Mouse (Mus musculus): ENCODE data around the gene Srl. TPM values are rescaled to one million over a fixed set of nuclear protein-coding genes. Genes with fewer than 3 reads are reported as not detected.

Gene Srl
- polyA plus RNA-seq, 1 experiment from 2014 or later, result 5.3 TPM

DNA sequence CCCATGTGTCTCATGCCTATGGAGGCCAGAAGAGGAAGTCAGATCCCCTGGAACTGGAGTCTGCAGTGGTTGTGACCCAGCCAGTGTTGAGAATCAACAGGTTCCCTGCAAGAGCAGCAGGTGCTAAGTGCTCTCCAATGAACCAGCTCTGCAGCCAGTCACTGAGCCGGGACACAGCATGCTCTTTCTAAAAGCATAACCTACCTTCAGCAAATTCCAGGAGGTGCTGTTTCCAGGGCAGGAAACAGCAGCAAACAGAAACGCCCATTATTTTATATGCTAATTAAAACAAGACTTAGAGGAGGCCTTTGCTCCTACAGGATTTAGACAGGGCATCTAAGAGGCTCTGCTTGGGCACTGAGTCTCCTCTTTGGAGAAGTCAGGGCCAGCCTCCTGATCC lies 34.4 kb upstream of the Srl start:
- Histone ChIP-seq H3K4me2 (no peak overlapping the region), H3K9ac (no peak overlapping the region), H3K36me3 (replicated peaks) (no peaks in the 10 kb centered on the region), H3K27ac (replicated peaks) (no peak overlapping the region), H3K4me3 (replicated peaks) (no peak overlapping the region), H3K27me3 (0 out of 2 replicates have a peak, but pooled peaks cover 3% of the 10 kb centered on the region), H3K9me3 (replicated peaks) (no peaks in the 10 kb centered on the region), H3K4me1 (replicated peaks) (no peaks in the 10 kb centered on the region; the same call in 1 of the 2 replicates)
- 53% methylated on average over 2 of the region's 2 CpGs for WGBS (ENCODE audit: insufficient replicate concordance)
- no peak for ATAC-seq (ENCODE audit: insufficient read depth)

DNA sequence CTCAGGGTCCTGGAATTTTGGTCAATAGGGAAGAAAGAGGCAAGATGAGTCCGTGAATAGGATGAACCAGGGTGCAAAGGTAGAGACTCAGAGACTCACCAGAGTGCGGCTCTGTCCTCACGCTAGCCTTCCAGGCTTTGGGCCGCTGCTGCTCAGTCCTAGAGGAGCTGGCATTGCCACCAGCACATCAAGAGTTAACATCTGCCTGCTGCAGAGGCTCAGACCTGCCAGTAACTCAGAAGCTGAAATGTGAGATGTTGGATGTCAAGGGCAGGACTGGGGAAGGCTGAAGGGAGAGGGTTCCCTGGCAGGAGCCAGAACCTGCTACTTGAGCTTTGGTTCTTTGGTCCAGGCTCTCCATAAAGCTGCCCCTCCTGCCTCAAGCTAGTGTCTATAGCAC lies 29.1 kb upstream of the Srl start:
- WGBS (ENCODE audit: insufficient replicate concordance), result 60% methylated on average over 4 of the region's 4 CpGs
- no peak for ATAC-seq (ENCODE audit: insufficient read depth)

DNA sequence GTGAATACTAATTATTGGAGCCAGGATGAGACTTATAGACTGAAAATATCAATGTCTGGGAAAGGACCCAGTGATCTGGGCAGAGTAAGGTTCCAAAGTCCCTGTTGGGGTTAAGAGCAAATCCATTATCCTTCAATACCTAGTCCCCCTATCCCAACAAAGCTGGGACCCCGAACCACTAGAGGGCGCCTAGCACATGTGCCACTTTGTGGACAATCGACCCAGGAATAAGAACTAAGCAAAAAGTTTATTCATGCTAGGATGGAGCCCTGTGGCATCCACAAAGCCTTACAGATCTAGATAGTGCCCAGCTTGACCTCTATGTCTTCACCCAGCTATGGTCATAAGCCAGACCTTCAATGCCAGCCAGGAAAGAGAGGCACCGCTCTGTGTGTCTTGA lies 26.3 kb upstream of the Srl start:
- Histone ChIP-seq H3K4me2 (no peak overlapping the region), H3K9me3 (replicated peaks) (no peaks in the 10 kb centered on the region), H3K36me3 (replicated peaks) (no peaks in the 10 kb centered on the region), H3K4me1 (replicated peaks) (no peaks in the 10 kb centered on the region), H3K9ac (no peak overlapping the region), H3K4me3 (replicated peaks) (no peak overlapping the region), H3K27me3 (peaks cover 5% of the 10 kb centered on the region; the same call in 1 of the 2 replicates), H3K27ac (replicated peaks) (no peak overlapping the region)
- no peak for ATAC-seq (ENCODE audit: insufficient read depth)
- 22% methylated on average over 4 of the region's 4 CpGs for WGBS (ENCODE audit: insufficient replicate concordance)

More for the DNA sequence above, 29.1 kb upstream of the Srl start:
- Histone ChIP-seq H3K27ac (replicated peaks) (no peak overlapping the region), H3K4me2 (no peak overlapping the region), H3K4me1 (replicated peaks) (no peaks in the 10 kb centered on the region), H3K27me3 (peaks cover 2% of the 10 kb centered on the region; the same call in 1 of the 2 replicates), H3K4me3 (replicated peaks) (no peak overlapping the region), H3K36me3 (replicated peaks) (no peaks in the 10 kb centered on the region), H3K9me3 (replicated peaks) (no peaks in the 10 kb centered on the region), H3K9ac (no peak overlapping the region)

DNA sequence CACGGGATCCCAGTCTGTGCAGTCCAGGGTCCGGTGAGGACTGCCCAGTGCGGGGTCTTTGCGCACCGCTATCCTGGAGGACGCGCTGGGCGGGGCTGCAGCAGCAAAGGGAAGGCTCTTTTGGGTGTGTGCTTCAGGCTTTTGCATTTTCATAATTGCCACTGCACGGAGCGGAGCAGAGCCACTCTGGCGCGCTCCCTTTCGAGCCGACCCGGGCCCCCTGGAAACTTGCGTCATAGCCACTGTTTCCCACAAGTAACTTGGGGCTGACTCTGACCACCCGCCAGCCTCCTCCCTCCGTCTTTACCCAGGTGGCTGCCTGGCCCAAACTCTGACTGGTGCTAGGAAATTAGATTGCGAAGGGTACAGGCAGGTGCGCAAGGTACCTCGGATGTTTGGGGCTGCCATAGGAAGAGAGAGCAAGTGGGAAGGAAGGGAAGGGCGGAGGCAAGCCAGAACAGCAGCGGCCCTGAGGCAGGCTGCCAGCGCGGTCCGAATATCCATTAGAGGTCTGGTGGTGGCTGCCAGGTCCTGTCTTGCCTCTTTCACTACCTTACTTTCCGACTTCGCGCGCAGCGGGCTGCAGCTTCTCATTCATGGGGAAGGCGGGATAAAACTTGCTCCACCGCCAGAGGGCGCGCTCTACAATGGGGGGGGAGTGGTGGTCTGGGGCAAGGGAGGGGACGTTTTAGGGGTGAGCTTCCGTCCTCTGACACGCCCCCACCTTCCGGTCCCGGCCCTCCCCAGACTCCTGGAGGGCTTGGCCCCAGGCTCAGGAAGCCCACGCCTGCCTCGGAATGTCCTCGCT lies 18.7 kb upstream of the Srl start:
- 0 out of 2 replicates have a peak, but pooled peaks cover 6% of the 10 kb centered on the region for H3K36me3 ChIP-seq (replicated peaks)
- peak overlapping the region; percentile 99 for H3K4me2 ChIP-seq
- H3K4me3 ChIP-seq (replicated peaks), result peak overlapping the region; percentile 79
- H3K27me3 ChIP-seq, result peaks cover 7% of the 10 kb centered on the region; the same call in 1 of the 2 replicates
- peaks cover 57% of the 10 kb centered on the region for H3K4me1 ChIP-seq (replicated peaks)
- H3K9me3 ChIP-seq (replicated peaks), result no peaks in the 10 kb centered on the region
- H3K9ac ChIP-seq, result peak overlapping the region; percentile 73
- H3K27ac ChIP-seq (replicated peaks), result peak overlapping the region; percentile 87
- peak; percentile 27 for ATAC-seq (ENCODE audit: insufficient read depth)
- WGBS (ENCODE audit: insufficient replicate concordance), result 1% methylated on average over 43 of the region's 43 CpGs

DNA sequence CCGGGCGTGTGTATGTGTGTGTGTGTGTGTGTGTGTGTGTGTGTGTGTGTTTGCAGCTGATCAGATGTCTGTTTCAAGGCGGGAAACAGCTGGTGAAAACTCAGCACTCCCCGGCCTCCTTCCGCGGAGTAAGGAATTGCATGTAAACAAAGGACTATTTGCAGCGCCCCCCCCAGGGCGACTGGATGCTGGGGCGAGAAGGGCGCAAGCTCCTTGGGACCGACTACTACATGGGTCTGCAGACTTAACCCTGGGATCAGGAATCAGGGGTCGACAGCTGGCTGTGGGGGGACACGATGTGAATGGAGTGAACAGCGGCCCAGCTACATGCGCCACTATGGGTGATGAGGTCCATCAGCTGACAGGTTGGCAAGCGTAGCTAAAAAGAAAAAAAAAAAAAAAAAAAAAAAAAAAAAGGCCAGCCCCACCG lies 18.1 kb upstream of the Srl start, which contains the start of gene Tfap4:
Gene Tfap4 (minus strand): TSS at position 140 of the 430 bp plus-strand sequence.
- WGBS (ENCODE audit: insufficient replicate concordance), result under 1% methylated on average over 17 of the region's 17 CpGs
- peaks cover 63% of the 10 kb centered on the region for H3K4me1 ChIP-seq (replicated peaks)

DNA sequence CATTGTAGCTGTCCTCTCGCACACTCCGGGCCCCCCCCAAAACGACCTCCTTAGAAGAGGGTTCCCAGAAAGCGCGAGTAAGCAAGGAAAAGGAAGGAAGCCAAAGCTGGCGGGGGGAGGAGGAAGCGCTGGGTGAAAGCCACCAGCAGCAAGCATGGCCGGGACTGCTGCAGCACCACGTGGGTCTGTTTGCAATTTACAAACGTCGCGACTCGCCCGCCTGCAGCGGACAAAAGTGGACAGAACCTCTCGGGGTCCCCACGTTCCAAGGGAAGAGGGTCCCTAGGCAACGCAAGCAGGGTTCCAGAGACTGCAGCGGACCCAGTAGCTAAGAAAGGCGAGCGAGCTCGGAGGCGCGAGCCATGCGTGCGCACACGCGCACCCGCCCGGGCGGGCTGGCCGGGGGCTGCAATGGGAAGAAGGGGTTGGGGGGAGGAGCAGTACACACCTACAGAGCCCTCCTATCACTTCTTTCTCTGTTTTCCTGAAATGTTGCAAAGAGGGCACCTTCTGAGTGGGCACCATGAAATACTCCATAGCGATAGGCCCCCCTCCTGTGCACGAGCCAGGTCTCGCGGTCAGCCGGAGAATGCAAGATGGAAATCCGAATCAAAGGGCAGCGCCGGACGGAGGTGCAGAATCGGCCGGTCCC lies 17.5 kb upstream of the Srl start:
- Histone ChIP-seq H3K9ac (peak overlapping the region; percentile 73), H3K4me3 (replicated peaks) (peak overlapping the region; percentile 79), H3K9me3 (replicated peaks) (no peaks in the 10 kb centered on the region), H3K27ac (replicated peaks) (peak overlapping the region; percentile 87), H3K36me3 (replicated peaks) (0 out of 2 replicates have a peak, but pooled peaks cover 6% of the 10 kb centered on the region), H3K27me3 (peaks cover 7% of the 10 kb centered on the region; the same call in 1 of the 2 replicates), H3K4me2 (peak overlapping the region; percentile 99), H3K4me1 (replicated peaks) (peaks cover 70% of the 10 kb centered on the region)
- under 1% methylated on average over 43 of the region's 43 CpGs for WGBS (ENCODE audit: insufficient replicate concordance)
- peak; percentile 16 for ATAC-seq (ENCODE audit: insufficient read depth)

More for the DNA sequence above, 18.1 kb upstream of the Srl start, which contains the start of gene Tfap4:
- Histone ChIP-seq H3K27ac (replicated peaks) (peak within 1 kb of the TSS; percentile 87), H3K9me3 (replicated peaks) (no peaks in the 10 kb centered on the region), H3K36me3 (replicated peaks) (0 out of 2 replicates have a peak, but pooled peaks cover 6% of the 10 kb centered on the region), H3K4me3 (replicated peaks) (peak within 1 kb of the TSS; percentile 79), H3K9ac (peak within 1 kb of the TSS; percentile 73), H3K27me3 (peaks cover 7% of the 10 kb centered on the region; the same call in 1 of the 2 replicates), H3K4me2 (peak within 1 kb of the TSS; percentile 99)
- peak; percentile 10 for ATAC-seq (ENCODE audit: insufficient read depth)

DNA sequence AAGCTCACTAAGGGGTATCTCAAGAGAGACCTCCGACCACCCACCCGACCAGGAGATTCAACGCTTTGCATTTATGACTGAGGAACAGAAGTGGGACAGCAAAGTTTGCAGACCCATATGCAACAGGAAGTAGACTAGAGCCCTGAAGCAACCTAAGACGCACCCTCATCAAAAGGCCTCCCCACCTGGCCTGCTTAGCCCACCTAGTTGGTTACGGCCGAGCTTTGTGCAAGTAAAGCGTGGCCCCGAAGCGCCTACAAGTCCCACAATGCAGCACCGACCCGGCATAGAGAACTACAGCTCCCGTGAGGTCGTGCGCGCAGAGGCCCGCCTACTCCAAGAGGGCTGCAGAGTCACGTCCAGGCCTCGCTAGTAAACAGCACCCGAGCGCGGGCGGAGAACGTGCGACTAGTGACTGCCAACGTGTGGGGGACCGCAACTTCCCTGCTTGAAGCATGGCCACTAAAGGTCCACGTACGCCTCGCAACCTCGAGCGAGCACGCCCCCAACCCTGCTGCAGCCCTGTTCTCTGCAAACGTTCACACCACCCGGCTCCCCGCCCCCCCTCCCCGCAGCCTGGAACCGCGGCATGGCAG lies 16.9 kb upstream of the Srl start:
- under 1% methylated on average over 38 of the region's 38 CpGs for WGBS (ENCODE audit: insufficient replicate concordance)
- H3K4me2 ChIP-seq, result peak overlapping the region; percentile 99
- peak; percentile 87 for ATAC-seq (ENCODE audit: insufficient read depth)
- H3K36me3 ChIP-seq (replicated peaks), result 0 out of 2 replicates have a peak, but pooled peaks cover 6% of the 10 kb centered on the region
- peaks cover 76% of the 10 kb centered on the region for H3K4me1 ChIP-seq (replicated peaks)
- H3K27me3 ChIP-seq, result peaks cover 7% of the 10 kb centered on the region; the same call in 1 of the 2 replicates
- H3K9me3 ChIP-seq (replicated peaks), result no peaks in the 10 kb centered on the region
- H3K4me3 ChIP-seq (replicated peaks), result peak overlapping the region; percentile 79
- peak overlapping the region; percentile 87 for H3K27ac ChIP-seq (replicated peaks)
- peak overlapping the region; percentile 73 for H3K9ac ChIP-seq

DNA sequence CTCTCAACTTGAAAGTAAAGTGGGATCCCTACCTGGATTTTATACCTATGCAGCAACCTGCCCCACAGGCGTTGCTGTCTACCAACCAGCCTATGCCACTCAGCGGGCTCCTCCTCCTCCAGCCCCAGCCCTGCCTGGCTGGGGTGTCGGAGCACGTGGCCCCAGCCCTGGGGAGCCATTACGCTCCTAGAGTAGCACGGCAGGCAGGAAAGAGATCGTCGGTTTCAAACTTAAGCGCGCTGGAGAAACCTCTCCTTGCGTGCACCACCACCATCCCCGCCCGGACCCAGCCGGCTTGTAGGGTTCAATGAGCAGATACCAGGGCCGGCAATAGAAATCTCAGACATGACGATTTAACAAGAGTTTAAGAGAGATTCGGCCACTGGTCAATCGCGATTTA lies 16.3 kb upstream of the Srl start:
- peak overlapping the region; percentile 87 for H3K27ac ChIP-seq (replicated peaks)

DNA sequence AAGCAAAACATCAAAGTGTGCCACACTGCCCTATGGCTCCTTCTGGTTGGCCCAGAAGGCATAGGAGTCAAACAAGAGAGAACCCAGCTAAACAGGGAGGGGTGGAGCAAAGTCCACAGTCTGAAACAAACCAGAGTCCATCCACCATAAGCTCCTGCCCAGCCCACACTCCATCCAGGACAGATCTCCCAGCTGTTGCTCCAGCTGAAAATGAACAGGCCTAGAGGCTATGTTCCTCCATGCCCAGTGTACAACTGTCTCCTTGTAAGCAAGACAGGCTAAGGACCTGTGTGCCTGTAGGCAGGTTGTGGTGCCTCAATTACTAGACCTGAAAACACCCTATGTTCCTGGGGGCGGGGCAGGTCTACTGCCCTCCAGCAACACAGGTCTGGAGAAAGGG lies 15.5 kb upstream of the Srl start:
- no peak for ATAC-seq (ENCODE audit: insufficient read depth)
- WGBS (ENCODE audit: insufficient replicate concordance), result 48% methylated on average over 1 of the region's 1 CpGs
- Histone ChIP-seq H3K4me3 (replicated peaks) (peak overlapping the region; percentile 79), H3K27me3 (no peaks in the 10 kb centered on the region), H3K36me3 (replicated peaks) (0 out of 2 replicates have a peak, but pooled peaks cover 6% of the 10 kb centered on the region), H3K4me1 (replicated peaks) (peaks cover 90% of the 10 kb centered on the region), H3K27ac (replicated peaks) (peak overlapping the region; percentile 87), H3K4me2 (peak overlapping the region; percentile 99), H3K9me3 (replicated peaks) (no peaks in the 10 kb centered on the region), H3K9ac (peak overlapping the region; percentile 73; the same call in 1 of the 2 replicates)

More for the DNA sequence above, 16.3 kb upstream of the Srl start:
- H3K9ac ChIP-seq, result peak overlapping the region; percentile 73
- H3K4me2 ChIP-seq, result peak overlapping the region; percentile 99
- H3K4me3 ChIP-seq (replicated peaks), result peak overlapping the region; percentile 79
- no peaks in the 10 kb centered on the region for H3K9me3 ChIP-seq (replicated peaks)
- ATAC-seq (ENCODE audit: insufficient read depth), result peak; percentile 60
- H3K4me1 ChIP-seq (replicated peaks), result peaks cover 81% of the 10 kb centered on the region
- 0% methylated on average over 19 of the region's 19 CpGs for WGBS (ENCODE audit: insufficient replicate concordance)
- H3K27me3 ChIP-seq, result peaks cover 4% of the 10 kb centered on the region; the same call in 1 of the 2 replicates
- 0 out of 2 replicates have a peak, but pooled peaks cover 6% of the 10 kb centered on the region for H3K36me3 ChIP-seq (replicated peaks)

DNA sequence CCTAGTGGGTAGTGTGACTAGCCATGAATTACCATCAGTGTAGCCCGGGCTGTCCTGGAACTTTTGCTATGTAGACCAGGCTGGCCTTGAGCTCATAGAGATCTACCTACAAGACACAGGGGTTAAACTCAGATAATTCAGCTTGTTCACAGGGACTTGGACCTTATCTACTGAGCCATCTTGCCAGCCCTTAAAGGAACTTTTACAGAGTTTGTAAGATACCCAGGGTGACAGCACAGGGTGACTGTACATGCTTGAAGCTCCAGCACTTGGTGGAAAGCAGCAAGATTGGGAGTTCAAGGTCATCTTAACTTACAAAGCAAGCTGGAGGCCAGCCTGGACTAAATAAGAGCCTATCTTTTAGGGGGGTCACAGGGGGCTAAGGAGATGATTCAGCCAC lies 13.9 kb upstream of the Srl start:
- H3K27me3 ChIP-seq, result no peaks in the 10 kb centered on the region
- H3K4me2 ChIP-seq, result peak overlapping the region; percentile 4; the same call in 1 of the 2 replicates
- H3K9me3 ChIP-seq (replicated peaks), result no peaks in the 10 kb centered on the region
- 55% methylated on average over 1 of the region's 1 CpGs for WGBS (ENCODE audit: insufficient replicate concordance)
- peaks cover 6% of the 10 kb centered on the region; the same call in 1 of the 2 replicates for H3K36me3 ChIP-seq (replicated peaks)
- peaks cover 95% of the 10 kb centered on the region for H3K4me1 ChIP-seq (replicated peaks)
- ATAC-seq (ENCODE audit: insufficient read depth), result no peak
- H3K9ac ChIP-seq, result peak overlapping the region; percentile 9; the same call in 1 of the 2 replicates
- peak overlapping the region; percentile 86 for H3K27ac ChIP-seq (replicated peaks)
- H3K4me3 ChIP-seq (replicated peaks), result no peak overlapping the region

All from liver, embryonic 15.5 days (tissue).